Mouse (Mus musculus): ENCODE measurements around the gene Odf2l. TPM values are rescaled to one million over a fixed set of nuclear protein-coding genes. Genes with fewer than 3 reads are reported as not detected.

Gene Odf2l
- total and polyA plus RNA-seq, 2 experiments from 2014 or later = 9.2 to 16.8 TPM

- DNase-seq (no peak), ATAC-seq (no peak)
- H3K9ac ChIP-seq = no peak overlapping the region
- H3K27ac ChIP-seq (ENCODE audit: low read depth, low read length) = no peak overlapping the region
- TF ChIP-seq CTCF (IDR thresholded peaks at IDR 0.05; ENCODE audit: low read depth) = no peak
- H3K4me1 ChIP-seq (ENCODE audit: insufficient read depth) = no peaks in the 10 kb centered on the region
- H3K4me3 ChIP-seq (ENCODE audit: low read depth, low read length) = no peak overlapping the region
- 90% methylated on average over 4 of the region's 4 CpGs for WGBS
- H3K9me3 ChIP-seq (ENCODE audit: low read length) = no peaks in the 10 kb centered on the region
- H3K4me2 ChIP-seq (ENCODE audit: low read depth) = no peak overlapping the region
- H3K36me3 ChIP-seq (ENCODE audit: insufficient read depth) = no peaks in the 10 kb centered on the region
- no peaks in the 10 kb centered on the region for H3K27me3 ChIP-seq (ENCODE audit: insufficient read depth, low read length)
These were observed 51.6 kb downstream of the Odf2l start for GRCm38 (mm10) chr3:145170028-145170427.

- Histone ChIP-seq H3K36me3 (ENCODE audit: insufficient read depth) (no peaks in the 10 kb centered on the region), H3K27ac (ENCODE audit: low read depth, low read length) (no peak overlapping the region), H3K4me2 (ENCODE audit: low read depth) (no peak overlapping the region), H3K27me3 (ENCODE audit: insufficient read depth, low read length) (no peaks in the 10 kb centered on the region), H3K9ac (no peak overlapping the region), H3K4me3 (ENCODE audit: low read depth, low read length) (no peak overlapping the region), H3K9me3 (ENCODE audit: low read length) (no peaks in the 10 kb centered on the region), H3K4me1 (ENCODE audit: insufficient read depth) (no peaks in the 10 kb centered on the region)
- TF ChIP-seq CTCF (IDR thresholded peaks at IDR 0.05; ENCODE audit: low read depth) = no peak
- no peak for ATAC-seq
- 82% methylated on average over 6 of the region's 6 CpGs for WGBS
- no peak for DNase-seq
These were observed 52.4 kb downstream of the Odf2l start for GRCm38 (mm10) chr3:145170604-145171389.

GRCm38 (mm10) chr3:145171390-145172060 is 53.1 kb downstream of the Odf2l start:
- no peak overlapping the region for H3K4me2 ChIP-seq (ENCODE audit: low read depth)
- 81% methylated on average over 4 of the region's 4 CpGs for WGBS
- no peak overlapping the region for H3K9ac ChIP-seq
- no peak overlapping the region for H3K4me3 ChIP-seq (ENCODE audit: low read depth, low read length)
- H3K27me3 ChIP-seq (ENCODE audit: insufficient read depth, low read length) = no peaks in the 10 kb centered on the region
- H3K27ac ChIP-seq (ENCODE audit: low read depth, low read length) = no peak overlapping the region
- no peak for TF ChIP-seq CTCF (IDR thresholded peaks at IDR 0.05; ENCODE audit: low read depth)
- H3K36me3 ChIP-seq (ENCODE audit: insufficient read depth) = no peaks in the 10 kb centered on the region
- DNase-seq = no peak
- no peak for ATAC-seq
- no peaks in the 10 kb centered on the region for H3K4me1 ChIP-seq (ENCODE audit: insufficient read depth)
- H3K9me3 ChIP-seq (ENCODE audit: low read length) = no peaks in the 10 kb centered on the region

- ATAC-seq (no peak), DNase-seq (no peak)
- no peaks in the 10 kb centered on the region for H3K4me1 ChIP-seq (ENCODE audit: insufficient read depth)
- no peak overlapping the region for H3K9ac ChIP-seq
- no peaks in the 10 kb centered on the region for H3K36me3 ChIP-seq (ENCODE audit: insufficient read depth)
- no peak for TF ChIP-seq CTCF (IDR thresholded peaks at IDR 0.05; ENCODE audit: low read depth)
- no peaks in the 10 kb centered on the region for H3K9me3 ChIP-seq (ENCODE audit: low read length)
- no peak overlapping the region for H3K27ac ChIP-seq (ENCODE audit: low read depth, low read length)
- H3K4me3 ChIP-seq (ENCODE audit: low read depth, low read length) = no peak overlapping the region
- H3K27me3 ChIP-seq (ENCODE audit: insufficient read depth, low read length) = no peaks in the 10 kb centered on the region
- no peak overlapping the region for H3K4me2 ChIP-seq (ENCODE audit: low read depth)
These were observed 66.3 kb downstream of the Odf2l start for GRCm38 (mm10) chr3:145184645-145185044.

GRCm38 (mm10) chr3:145191972-145192371 is 73.6 kb downstream of the Odf2l start:
- no peak for DNase-seq
- no peak for ATAC-seq
- TF ChIP-seq CTCF (IDR thresholded peaks at IDR 0.05; ENCODE audit: low read depth) = no peak
- H3K9ac ChIP-seq = no peak overlapping the region
- no peaks in the 10 kb centered on the region for H3K36me3 ChIP-seq (ENCODE audit: insufficient read depth)
- no peak overlapping the region for H3K4me3 ChIP-seq (ENCODE audit: low read depth, low read length)
- H3K4me2 ChIP-seq (ENCODE audit: low read depth) = no peak overlapping the region
- no peak overlapping the region for H3K27ac ChIP-seq (ENCODE audit: low read depth, low read length)
- 85% methylated on average over 2 of the region's 2 CpGs for WGBS
- H3K9me3 ChIP-seq (ENCODE audit: low read length) = no peaks in the 10 kb centered on the region
- H3K4me1 ChIP-seq (ENCODE audit: insufficient read depth) = no peaks in the 10 kb centered on the region
- no peaks in the 10 kb centered on the region for H3K27me3 ChIP-seq (ENCODE audit: insufficient read depth, low read length)

GRCm38 (mm10) chr3:145195240-145195923 is 77.0 kb downstream of the Odf2l start:
- WGBS = 86% methylated on average over 8 of the region's 8 CpGs
- no peak overlapping the region for H3K9ac ChIP-seq
- no peaks in the 10 kb centered on the region for H3K36me3 ChIP-seq (ENCODE audit: insufficient read depth)
- ATAC-seq = no peak
- TF ChIP-seq CTCF (IDR thresholded peaks at IDR 0.05; ENCODE audit: low read depth) = no peak
- no peak overlapping the region for H3K4me3 ChIP-seq (ENCODE audit: low read depth, low read length)
- no peaks in the 10 kb centered on the region for H3K9me3 ChIP-seq (ENCODE audit: low read length)
- no peak overlapping the region for H3K27ac ChIP-seq (ENCODE audit: low read depth, low read length)
- H3K4me2 ChIP-seq (ENCODE audit: low read depth) = no peak overlapping the region
- H3K27me3 ChIP-seq (ENCODE audit: insufficient read depth, low read length) = no peaks in the 10 kb centered on the region
- no peak for DNase-seq
- H3K4me1 ChIP-seq (ENCODE audit: insufficient read depth) = no peaks in the 10 kb centered on the region

- Histone ChIP-seq H3K4me2 (ENCODE audit: low read depth) (no peak overlapping the region), H3K27ac (ENCODE audit: low read depth, low read length) (no peak overlapping the region), H3K9ac (no peak overlapping the region), H3K4me3 (ENCODE audit: low read depth, low read length) (no peak overlapping the region), H3K27me3 (ENCODE audit: insufficient read depth, low read length) (no peaks in the 10 kb centered on the region), H3K9me3 (ENCODE audit: low read length) (no peaks in the 10 kb centered on the region), H3K36me3 (ENCODE audit: insufficient read depth) (no peaks in the 10 kb centered on the region), H3K4me1 (ENCODE audit: insufficient read depth) (no peaks in the 10 kb centered on the region)
- TF ChIP-seq CTCF (IDR thresholded peaks at IDR 0.05; ENCODE audit: low read depth) = no peak
- ATAC-seq (no peak), DNase-seq (no peak)
- WGBS = 85% methylated on average over 2 of the region's 2 CpGs
These were observed 79.7 kb downstream of the Odf2l start for GRCm38 (mm10) chr3:145198050-145198449.

Other genes with a start within 250 kb of the Odf2l start
- not detected in 2 replicates for gene Clca4b, start 186.1 kb upstream of the Odf2l start, total RNA-seq (2014; rRNA removed)
- gene Clca4b, start 186.1 kb upstream of the Odf2l start, polyA plus RNA-seq (2015; fragmentation: Nextera tagmentation; extraction: Ambion mirVana) = not detected in 2 replicates
- not detected in 2 replicates for gene Clca4a, start 143.5 kb upstream of the Odf2l start, total RNA-seq (2014; rRNA removed)
- not detected in 2 replicates for gene Clca4a, start 143.5 kb upstream of the Odf2l start, polyA plus RNA-seq (2015; fragmentation: Nextera tagmentation; extraction: Ambion mirVana)
- not detected in 2 replicates for gene Clca1, start 85.8 kb upstream of the Odf2l start, total RNA-seq (2014; rRNA removed)
- not detected in 2 replicates for gene Clca1, start 85.8 kb upstream of the Odf2l start, polyA plus RNA-seq (2015; fragmentation: Nextera tagmentation; extraction: Ambion mirVana)
- gene Clca2, start 19.1 kb upstream of the Odf2l start, total RNA-seq (2014; rRNA removed) = not detected in 2 replicates
- not detected in 2 replicates for gene Clca2, start 19.1 kb upstream of the Odf2l start, polyA plus RNA-seq (2015; fragmentation: Nextera tagmentation; extraction: Ambion mirVana)
- 2.2 and 11.7 TPM in 2 replicates for gene Col24a1, start 173.9 kb downstream of the Odf2l start, total RNA-seq (2014; rRNA removed)
- gene Col24a1, start 173.9 kb downstream of the Odf2l start, polyA plus RNA-seq (2015; fragmentation: Nextera tagmentation; extraction: Ambion mirVana) = 0.20 and 0.35 TPM in 2 replicates

All from forebrain, postnatal 0 days (tissue).